Mouse (Mus musculus) brain, embryonic 14.5 days (tissue): ENCODE measurements around the gene Rack1.

ENCODE experiments used
- CTCF ChIP-seq: fragments of 200-500 bp; IDR thresholded peaks from 2 replicates; pipeline ENCODE4 v1.5.1; 2012; ENCODE audit warnings: inconsistent platforms, mild to moderate bottlenecking, moderate library complexity, borderline replicate concordance; ENCODE audit not compliant: insufficient read depth, insufficient read length; ENCODE audit errors: extremely low read depth
- POLR2A ChIP-seq: fragments of 200-500 bp; IDR thresholded peaks from 2 replicates; pipeline ENCODE4 v1.6.1; 2012; ENCODE audit warnings: mild to moderate bottlenecking, inconsistent platforms, borderline replicate concordance; ENCODE audit not compliant: poor library complexity, insufficient read depth, insufficient read length, severe bottlenecking; ENCODE audit errors: extremely low read depth

DNA sequence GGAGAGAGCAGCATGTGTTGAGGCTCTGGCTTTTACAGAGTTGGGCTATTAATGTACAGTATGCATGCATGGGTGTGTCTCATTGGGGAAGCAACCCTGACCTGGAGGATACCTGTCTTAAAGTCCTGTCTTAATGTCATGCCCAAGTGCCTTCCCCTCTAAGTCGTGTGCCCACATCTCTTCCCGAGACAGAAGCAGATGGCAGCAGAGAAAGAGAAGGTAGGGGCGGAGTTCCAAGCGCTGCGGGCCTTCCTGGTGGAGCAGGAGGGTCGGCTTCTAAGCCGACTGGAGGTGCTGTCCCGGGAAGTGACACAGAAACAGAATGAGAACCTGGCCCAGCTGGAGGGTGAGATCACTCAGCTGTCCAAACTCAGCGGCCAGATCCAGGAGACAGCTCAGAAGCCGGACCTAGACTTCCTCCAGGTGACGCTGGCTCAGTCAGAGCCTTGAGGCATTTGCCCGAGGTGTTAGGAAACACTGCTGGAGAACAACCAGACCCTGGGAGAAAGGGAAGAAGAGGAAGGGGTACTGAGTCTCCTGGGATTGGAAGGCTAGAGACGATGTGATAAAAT is 45.2 kb downstream of the Rack1 start:
- no peak for TF ChIP-seq CTCF
- no peak for TF ChIP-seq POLR2A
